Mouse (Mus musculus) hindbrain, embryonic 14.5 days (tissue): ENCODE measurements at regions not wholly inside any gene's neighbourhood (a gene's known extent, or its start where the extent isn't known, plus 50 kb on each side); places are given as distances from the start of the nearest gene placed in this dataset.

Experiments
- ATAC-seq: fragments of 200-750 bp; cut with Nextera tagmentation; 2 replicates; pipeline ENCODE4 v1.8.0; 2017; ENCODE audit warnings: moderate number of reproducible peaks, mild to moderate bottlenecking, moderate TSS enrichment, moderate library complexity; ENCODE audit not compliant: low FRiP score
- DNase-seq: peaks from one replicate; pipeline ENCODE4 v3.0.0-alpha.2; 2015; ENCODE audit warnings: low spot score
- H3K27ac ChIP-seq: fragments of 300-500 bp; sonication (generic); 2 replicates; pipeline ENCODE4 v1.5.1; 2014; ENCODE audit warnings: mild to moderate bottlenecking, moderate library complexity
- H3K27me3 ChIP-seq: fragments of 300-500 bp; sonication (generic); 2 replicates; pipeline ENCODE4 v1.6.1; 2014; ENCODE audit warnings: mild to moderate bottlenecking, low read length, mixed read lengths; ENCODE audit not compliant: control insufficient read depth, insufficient read depth
- H3K36me3 ChIP-seq: fragments of 300-500 bp; sonication (generic); replicated peaks from 2 replicates; pipeline ENCODE4 v1.6.1; 2014; ENCODE audit not compliant: control insufficient read depth, insufficient read depth
- H3K4me1 ChIP-seq: fragments of 300-500 bp; sonication (generic); replicated peaks from 2 replicates; pipeline ENCODE4 v1.6.1; 2014; ENCODE audit warnings: antibody characterized with exemption, low read length, mixed read lengths; ENCODE audit not compliant: control insufficient read depth, insufficient read depth
- H3K4me2 ChIP-seq: fragments of 300-500 bp; sonication (generic); replicated peaks from 2 replicates; pipeline ENCODE4 v1.6.1; 2014; ENCODE audit warnings: mild to moderate bottlenecking, moderate library complexity
- H3K4me3 ChIP-seq: fragments of 300-500 bp; sonication (generic); replicated peaks from 2 replicates; pipeline ENCODE4 v1.5.1; 2014; ENCODE audit warnings: mild to moderate bottlenecking, low read length
- H3K9ac ChIP-seq: fragments of 300-500 bp; sonication (generic); 2 replicates; pipeline ENCODE4 v1.6.1; 2014
- H3K9me3 ChIP-seq: fragments of 300-500 bp; sonication (generic); 2 replicates; pipeline ENCODE4 v1.6.1; 2016; ENCODE audit warnings: low read length; ENCODE audit not compliant: control insufficient read depth
- WGBS: fragments of 180-500 bp; shearing (Covaris S2); extraction: QIAGEN DNeasy Blood & Tissue Kit; methylation state at CpG from one replicate; pipeline ENCODE4 v1.1.7; 2014; 5-methylcytosine and 5-hydroxymethylcytosine counted together

DNA sequence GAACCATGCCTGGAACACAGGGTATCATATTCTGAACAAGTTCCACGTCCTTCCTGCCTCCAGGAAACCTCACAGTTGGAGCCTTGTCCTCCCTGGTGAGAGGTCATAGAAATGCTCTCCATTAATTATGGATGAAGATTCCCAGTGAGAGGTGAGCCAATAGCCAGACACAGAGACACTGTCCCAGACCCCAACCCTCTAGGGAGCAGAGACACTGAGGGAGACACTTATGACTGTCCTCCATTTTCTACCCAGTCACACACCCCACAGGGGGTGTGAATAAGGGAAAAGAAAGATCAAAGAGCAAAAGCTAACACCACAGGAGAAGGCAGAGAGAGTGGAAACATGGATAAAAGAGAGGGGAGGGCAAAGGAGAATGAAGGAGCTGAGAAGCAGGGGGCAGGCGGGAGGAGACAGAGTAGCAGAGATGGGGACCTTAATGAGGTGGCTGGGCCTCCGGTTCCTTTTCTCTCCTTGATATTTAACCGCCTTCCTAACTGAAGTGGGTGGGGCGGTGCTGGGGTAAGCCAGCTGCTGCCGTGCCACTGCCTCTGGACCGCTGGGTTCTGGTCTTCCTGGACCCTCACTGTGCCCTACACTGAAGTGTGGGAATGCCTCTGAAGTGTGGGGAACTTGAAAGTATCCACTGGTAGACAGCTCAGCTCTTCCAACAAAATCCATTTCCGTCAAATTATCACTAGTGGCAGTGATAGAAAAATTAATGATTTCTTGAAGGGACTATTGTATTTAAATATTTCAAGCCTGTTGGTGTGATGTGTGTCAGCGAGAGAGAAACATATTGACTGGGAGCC lies 342.6 kb upstream of the Noct start:
- WGBS, result 3% methylated on average over 9 of the region's 9 CpGs
- peak overlapping the region; percentile 70 for H3K27ac ChIP-seq
- no peak overlapping the region for H3K9ac ChIP-seq
- H3K9me3 ChIP-seq, result no peaks in the 10 kb centered on the region
- DNase-seq (no peak), ATAC-seq (peak; percentile 68)
- H3K4me3 ChIP-seq, result no peak overlapping the region
- no peaks in the 10 kb centered on the region for H3K27me3 ChIP-seq
- no peak overlapping the region for H3K4me2 ChIP-seq
- H3K36me3 ChIP-seq, result no peaks in the 10 kb centered on the region
- H3K4me1 ChIP-seq, result peaks cover 10% of the 10 kb centered on the region

DNA sequence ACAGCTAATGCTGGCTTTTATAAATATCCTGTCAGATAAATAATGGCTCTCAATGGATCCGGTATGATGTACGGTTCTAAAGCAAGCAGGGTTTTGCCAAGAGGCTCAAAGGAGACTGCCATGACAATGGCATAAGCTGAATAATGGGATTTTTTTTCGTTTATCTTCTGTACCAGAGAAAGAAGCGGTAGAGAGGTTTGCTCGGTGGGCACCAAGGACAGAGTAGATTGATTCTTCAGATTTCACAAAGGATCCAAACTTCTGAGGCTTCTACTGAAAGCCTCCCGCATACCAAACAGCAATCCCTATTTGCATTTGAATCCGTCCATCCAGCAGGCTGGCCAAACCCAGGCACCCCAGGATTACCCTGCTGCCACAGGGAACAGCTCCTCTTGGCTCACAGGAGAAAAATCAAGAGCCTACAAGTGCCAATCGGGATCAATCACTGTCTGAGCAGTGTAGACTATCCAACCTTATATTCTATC lies 342.0 kb upstream of the Noct start:
- 6% methylated on average over 8 of the region's 8 CpGs for WGBS
- DNase-seq, result peak; percentile 30
- Histone ChIP-seq H3K9ac (no peak overlapping the region), H3K36me3 (no peaks in the 10 kb centered on the region), H3K27me3 (no peaks in the 10 kb centered on the region), H3K4me2 (0 out of 2 replicates have a peak overlapping the region, but pooled peaks have one; percentile 4), H3K4me1 (peaks cover 10% of the 10 kb centered on the region), H3K27ac (peak overlapping the region; percentile 70), H3K4me3 (no peak overlapping the region), H3K9me3 (no peaks in the 10 kb centered on the region)
- ATAC-seq, result peak; percentile 54

DNA sequence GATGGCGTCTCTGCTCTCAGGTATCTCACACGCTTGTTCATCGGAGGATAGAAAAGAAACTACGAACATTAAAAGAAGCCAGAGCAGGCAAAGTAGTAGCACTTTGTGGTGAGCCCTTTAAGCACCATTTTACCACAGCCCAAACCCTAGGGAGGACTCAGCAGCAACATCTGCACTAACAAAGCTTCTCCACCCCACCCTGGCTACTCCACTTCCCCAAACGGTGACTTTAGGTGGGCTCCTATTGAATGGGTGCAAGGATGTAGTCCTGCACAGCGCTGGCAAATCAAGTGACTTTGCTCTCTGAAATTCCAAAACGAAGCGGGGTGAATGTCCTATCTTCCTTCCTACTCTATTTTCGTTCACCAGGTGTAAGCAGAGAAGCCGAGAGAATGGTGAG lies 337.9 kb upstream of the Noct start:
- DNase-seq (no peak), ATAC-seq (no peak)
- Histone ChIP-seq H3K9ac (no peak overlapping the region), H3K27me3 (no peaks in the 10 kb centered on the region), H3K4me2 (no peak overlapping the region), H3K36me3 (no peaks in the 10 kb centered on the region), H3K4me3 (no peak overlapping the region), H3K4me1 (peaks cover 9% of the 10 kb centered on the region), H3K9me3 (no peaks in the 10 kb centered on the region), H3K27ac (no peak overlapping the region)
- 86% methylated on average over 10 of the region's 10 CpGs for WGBS

DNA sequence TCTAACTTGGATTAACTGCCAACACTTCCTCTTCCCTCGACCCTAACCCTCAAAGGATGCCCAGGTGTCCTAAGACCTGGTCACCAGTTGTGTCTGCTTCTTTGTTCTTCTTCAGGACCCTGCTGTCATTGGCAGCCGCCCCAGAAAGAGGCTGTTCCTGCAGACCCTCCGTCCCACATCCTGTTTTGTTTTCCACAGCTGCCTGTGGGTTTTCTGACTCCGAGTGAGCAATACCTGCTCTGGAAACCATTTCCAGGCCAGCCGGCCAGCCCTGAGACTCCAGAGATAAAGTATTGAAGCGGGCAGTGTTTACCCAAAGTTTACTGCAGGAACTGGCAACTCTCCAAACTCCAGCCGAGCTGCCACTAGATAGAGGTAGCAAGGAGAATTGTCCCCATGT lies 337.2 kb upstream of the Noct start:
- no peak overlapping the region for H3K27ac ChIP-seq
- WGBS, result 47% methylated on average over 7 of the region's 7 CpGs

DNA sequence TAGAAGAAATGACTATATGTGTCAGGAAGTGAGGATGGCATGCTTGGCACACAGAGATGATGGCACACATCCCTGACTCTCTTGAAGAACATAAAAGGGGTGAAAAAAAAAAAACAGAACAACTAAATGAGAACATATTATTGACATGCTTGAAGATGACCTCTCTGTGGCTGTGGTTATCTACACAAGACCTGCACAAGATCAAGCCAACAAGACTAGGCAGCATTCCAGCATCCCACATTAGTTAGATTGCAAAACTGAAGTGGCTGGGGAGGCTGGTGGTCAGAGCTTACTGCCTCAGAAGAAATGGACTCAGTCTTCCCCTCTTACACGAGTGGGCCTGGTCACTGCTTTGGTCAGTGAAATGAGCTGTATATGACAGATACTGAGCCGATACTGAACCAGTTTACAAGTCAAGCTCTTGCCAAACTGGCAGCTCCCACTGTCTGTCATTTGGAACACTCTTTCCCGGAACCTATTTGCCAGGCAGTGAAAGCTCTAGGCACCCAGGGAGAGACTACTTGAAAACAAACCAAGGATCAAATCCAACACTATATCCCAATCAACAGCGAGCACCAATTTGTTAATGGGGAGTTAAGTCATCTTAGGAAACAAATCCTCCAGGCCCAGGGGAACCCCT lies 335.6 kb upstream of the Noct start:
- DNase-seq (no peak), ATAC-seq (no peak)
- H3K4me1 ChIP-seq, result no peaks in the 10 kb centered on the region
- H3K36me3 ChIP-seq, result no peaks in the 10 kb centered on the region
- 94% methylated on average over 4 of the region's 4 CpGs for WGBS
- no peak overlapping the region for H3K4me3 ChIP-seq
- no peaks in the 10 kb centered on the region for H3K27me3 ChIP-seq
- no peak overlapping the region for H3K4me2 ChIP-seq
- H3K27ac ChIP-seq, result no peak overlapping the region
- H3K9me3 ChIP-seq, result no peaks in the 10 kb centered on the region
- H3K9ac ChIP-seq, result no peak overlapping the region

More for the DNA sequence above, 337.2 kb upstream of the Noct start:
- Histone ChIP-seq H3K9me3 (no peaks in the 10 kb centered on the region), H3K4me2 (no peak overlapping the region), H3K4me3 (no peak overlapping the region), H3K36me3 (no peaks in the 10 kb centered on the region), H3K4me1 (peaks cover 3% of the 10 kb centered on the region), H3K27me3 (no peaks in the 10 kb centered on the region), H3K9ac (no peak overlapping the region)
- ATAC-seq, result no peak
- no peak for DNase-seq

DNA sequence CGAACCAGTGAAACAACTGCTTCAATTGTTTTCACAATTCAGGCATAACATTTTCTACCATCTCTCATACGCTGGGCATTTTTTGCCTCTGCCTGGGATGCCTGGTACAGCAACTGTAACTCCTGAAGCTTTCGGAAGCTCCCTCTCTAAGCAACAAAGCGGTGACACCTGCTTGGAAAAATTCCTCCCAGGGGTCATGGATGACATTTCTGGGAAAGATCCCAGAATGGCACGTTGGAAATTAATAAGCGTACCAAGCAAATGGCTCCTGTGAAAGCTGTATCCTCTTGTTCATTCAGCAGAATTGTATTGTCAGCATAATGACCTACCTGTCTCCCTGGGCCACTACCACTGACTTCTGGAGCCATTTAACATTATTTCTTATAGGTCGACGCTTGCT lies 333.7 kb upstream of the Noct start:
- H3K27ac ChIP-seq, result no peak overlapping the region
- no peaks in the 10 kb centered on the region for H3K9me3 ChIP-seq
- 76% methylated on average over 8 of the region's 8 CpGs for WGBS
- no peak overlapping the region for H3K4me2 ChIP-seq
- DNase-seq, result no peak
- H3K27me3 ChIP-seq, result no peaks in the 10 kb centered on the region
- no peak overlapping the region for H3K4me3 ChIP-seq
- H3K36me3 ChIP-seq, result no peaks in the 10 kb centered on the region
- ATAC-seq, result no peak
- no peaks in the 10 kb centered on the region for H3K4me1 ChIP-seq
- no peak overlapping the region for H3K9ac ChIP-seq

DNA sequence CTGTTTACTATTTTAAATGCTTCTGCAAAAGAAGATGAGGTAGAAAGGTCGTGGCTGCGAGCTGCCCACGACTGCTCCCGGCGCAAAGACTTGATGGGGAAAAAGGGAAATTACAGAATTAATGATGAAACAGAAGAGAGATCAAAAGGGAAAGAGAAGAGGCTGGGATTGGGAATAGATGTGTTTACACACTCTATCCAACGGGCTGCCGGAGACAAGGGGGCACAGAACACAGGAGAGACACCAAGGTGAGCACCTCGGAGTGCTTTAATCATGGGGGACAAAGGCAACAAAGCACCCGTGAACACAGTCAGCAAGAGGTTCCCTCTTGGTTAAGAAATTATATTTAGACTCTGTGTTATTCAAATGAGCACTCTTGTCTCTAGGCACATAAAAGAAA lies 326.1 kb upstream of the Noct start:
- DNase-seq, result no peak
- ATAC-seq, result no peak
- H3K9me3 ChIP-seq, result no peaks in the 10 kb centered on the region
- H3K9ac ChIP-seq, result no peak overlapping the region
- 0 out of 2 replicates have a peak, but pooled peaks cover 1% of the 10 kb centered on the region for H3K4me1 ChIP-seq
- no peak overlapping the region for H3K4me3 ChIP-seq
- H3K4me2 ChIP-seq, result no peak overlapping the region
- 64% methylated on average over 9 of the region's 9 CpGs for WGBS
- H3K27me3 ChIP-seq, result no peaks in the 10 kb centered on the region
- no peak overlapping the region for H3K27ac ChIP-seq
- no peaks in the 10 kb centered on the region for H3K36me3 ChIP-seq

DNA sequence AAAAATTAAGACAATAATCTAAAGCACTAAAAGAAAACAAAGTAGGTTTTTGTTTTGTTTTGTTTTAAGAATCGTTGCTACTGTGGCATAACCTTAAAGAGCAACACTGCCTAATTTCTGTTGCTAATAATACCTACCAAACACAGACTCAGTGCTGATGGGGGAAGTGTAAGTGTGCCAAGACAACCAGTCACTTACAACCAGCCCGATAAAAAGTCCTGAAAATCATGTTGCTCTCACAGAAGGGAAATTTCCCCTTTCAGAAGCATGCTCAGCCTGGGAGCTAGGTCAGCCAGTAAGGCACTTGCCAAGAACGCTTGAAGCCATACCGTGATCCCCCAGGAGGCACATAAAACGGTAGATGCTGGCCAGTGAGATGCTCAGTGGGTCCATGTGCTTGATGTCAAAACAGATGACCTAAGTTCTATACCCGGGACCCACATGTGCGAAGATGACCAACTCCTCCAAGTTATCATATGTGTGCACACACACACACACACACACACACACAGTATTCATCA lies 324.4 kb upstream of the Noct start:
- no peaks in the 10 kb centered on the region for H3K9me3 ChIP-seq
- no peak for ATAC-seq
- 77% methylated on average over 7 of the region's 7 CpGs for WGBS
- no peak overlapping the region for H3K9ac ChIP-seq
- DNase-seq, result no peak
- no peak overlapping the region for H3K27ac ChIP-seq
- no peaks in the 10 kb centered on the region for H3K36me3 ChIP-seq
- H3K27me3 ChIP-seq, result no peaks in the 10 kb centered on the region
- H3K4me1 ChIP-seq, result peaks cover 8% of the 10 kb centered on the region
- H3K4me2 ChIP-seq, result no peak overlapping the region
- H3K4me3 ChIP-seq, result no peak overlapping the region

DNA sequence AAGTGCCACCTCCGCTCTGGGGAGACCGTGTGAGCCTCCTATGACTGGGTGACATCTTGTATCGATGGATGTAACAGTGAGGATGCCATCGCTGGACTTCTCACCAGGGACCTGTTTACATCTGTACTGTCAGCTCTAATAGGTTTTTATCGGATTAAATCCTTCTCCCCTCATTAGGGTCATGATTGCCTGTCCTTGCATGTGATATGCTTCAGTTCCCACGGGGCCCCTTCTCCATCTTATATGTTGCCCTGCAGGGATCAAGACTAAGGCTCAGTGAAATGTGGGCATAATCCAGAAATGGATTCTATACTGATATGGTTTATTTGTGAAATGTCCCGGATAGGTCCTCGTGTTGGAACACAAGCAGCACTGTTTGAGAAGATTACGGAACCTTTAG lies 323.7 kb upstream of the Noct start:
- Histone ChIP-seq H3K4me3 (no peak overlapping the region), H3K27me3 (no peaks in the 10 kb centered on the region), H3K9ac (no peak overlapping the region), H3K4me2 (no peak overlapping the region), H3K9me3 (no peaks in the 10 kb centered on the region), H3K27ac (no peak overlapping the region), H3K36me3 (no peaks in the 10 kb centered on the region), H3K4me1 (peaks cover 15% of the 10 kb centered on the region)
- 75% methylated on average over 9 of the region's 9 CpGs for WGBS
- ATAC-seq, result no peak
- DNase-seq, result no peak
